Mouse (Mus musculus): Measurements from ENCODE around the gene Set.

Set gene

GRCm38 (mm10) chr2:30087310-30087709 lies 30.1 kb downstream of the Set start:
- DNase-seq (ENCODE audit: low read depth, low spot score), result no peak

GRCm38 (mm10) chr2:30091521-30091920 lies 34.3 kb downstream of the Set start:
- DNase-seq (ENCODE audit: low read depth, low spot score), result no peak

- no peak for DNase-seq (ENCODE audit: low read depth, low spot score)
These were observed 35.2 kb downstream of the Set start for GRCm38 (mm10) chr2:30092280-30092918.

- peak; percentile 87 for DNase-seq (ENCODE audit: low read depth, low spot score)
These were observed 36.5 kb downstream of the Set start, which contains the start of gene Zdhhc12 for GRCm38 (mm10) chr2:30093471-30094207. TSS of gene Zdhhc12 (minus strand) at chr2:30093648.

GRCm38 (mm10) chr2:30094208-30094588 lies 37.0 kb downstream of the Set start:
- no peak for DNase-seq (ENCODE audit: low read depth, low spot score)

GRCm38 (mm10) chr2:30095882-30096527 lies 38.8 kb downstream of the Set start:
- DNase-seq (ENCODE audit: low read depth, low spot score), result no peak

- no peak for DNase-seq (ENCODE audit: low read depth, low spot score)
These were observed 43.0 kb downstream of the Set start for GRCm38 (mm10) chr2:30100214-30100613.

GRCm38 (mm10) chr2:30106364-30106763 lies 49.2 kb downstream of the Set start:
- DNase-seq (ENCODE audit: low read depth, low spot score), result no peak

- DNase-seq (ENCODE audit: low read depth, low spot score), result no peak
These were observed 50.5 kb downstream of the Set start for GRCm38 (mm10) chr2:30107646-30108045.

GRCm38 (mm10) chr2:30108260-30108659 lies 51.1 kb downstream of the Set start:
- no peak for DNase-seq (ENCODE audit: low read depth, low spot score)

- DNase-seq (ENCODE audit: low read depth, low spot score), result no peak
These were observed 54.3 kb downstream of the Set start for GRCm38 (mm10) chr2:30111500-30111899.

- DNase-seq (ENCODE audit: low read depth, low spot score), result no peak
These were observed 55.4 kb downstream of the Set start for GRCm38 (mm10) chr2:30112564-30112963.

- DNase-seq (ENCODE audit: low read depth, low spot score), result no peak
These were observed 62.5 kb downstream of the Set start for GRCm38 (mm10) chr2:30119641-30120051.

GRCm38 (mm10) chr2:30120269-30120668 lies 63.1 kb downstream of the Set start:
- DNase-seq (ENCODE audit: low read depth, low spot score), result no peak

Data from brain, embryonic 18.5 days (tissue).